Mouse (Mus musculus) gonadal fat pad, adult 2 months (tissue): ENCODE measurements around the gene Grk1. TPM values are rescaled to one million over a fixed set of nuclear protein-coding genes. Genes with fewer than 3 reads are reported as not detected.

Experiments used
- polyA plus RNA-seq: library from polyadenylated mRNA; depleted of rRNA; stranded (reverse); fragments of >200 nt; gene quantifications from 2 replicates; pipeline ENCODE4 v1.2.3, GENCODE M21; 2012; rRNA removed

Gene Grk1
- polyA plus RNA-seq, 1 experiment: not detected

Other genes with a start within 250 kb of the Grk1 start
- 1,248 and 1,383 TPM in 2 replicates for gene Lamp1, start 245.9 kb upstream of the Grk1 start, polyA plus RNA-seq
- gene Grtp1, start 204.5 kb upstream of the Grk1 start, polyA plus RNA-seq: 12.4 and 27.1 TPM in 2 replicates
- 0.19 and 0.41 TPM in 2 replicates for gene Adprhl1, start 150.9 kb upstream of the Grk1 start, polyA plus RNA-seq
- gene Dcun1d2, start 117.0 kb upstream of the Grk1 start, polyA plus RNA-seq: 18.5 and 22.4 TPM in 2 replicates
- 22.4 and 28.7 TPM in 2 replicates for gene Tmco3, start 116.9 kb upstream of the Grk1 start, polyA plus RNA-seq
- 41.0 and 49.5 TPM in 2 replicates for gene Tfdp1, start 66.3 kb upstream of the Grk1 start, polyA plus RNA-seq
- 0.23 and 0.58 TPM in 2 replicates for gene Atp4b, start 8.3 kb upstream of the Grk1 start, polyA plus RNA-seq
- 4.5 and 5.6 TPM in 2 replicates for gene Tmem255b, start 30.1 kb downstream of the Grk1 start, polyA plus RNA-seq
- 147 and 154 TPM in 2 replicates for gene Gas6, start 89.4 kb downstream of the Grk1 start, polyA plus RNA-seq
- gene 1700029H14Rik, start 157.4 kb downstream of the Grk1 start, polyA plus RNA-seq: 3.1 and 3.4 TPM in 2 replicates